Mouse (Mus musculus) lung, adult 2 months (tissue): Measurements from ENCODE around the gene Uts2r. TPM values are rescaled to one million over a fixed set of nuclear protein-coding genes. Genes with fewer than 3 reads are reported as not detected.
A peak's percentile ranks its signal among the peaks of the same experiment; 100 is the strongest.

Source experiments
- DNase-seq: peaks from one replicate; pipeline ENCODE4 v3.0.0; 2022
- H3K4me1 ChIP-seq: fragments of 200-500 bp; 2 replicates; pipeline ENCODE4 v1.6.1; 2011; ENCODE audit warnings: low read length; ENCODE audit not compliant: control insufficient read depth, insufficient read depth
- H3K4me3 ChIP-seq: fragments of 200-500 bp; replicated peaks from 2 replicates; pipeline ENCODE3; 2011; ENCODE audit warnings: low read depth, mild to moderate bottlenecking, control low read depth, low read length; ENCODE audit errors: extremely low read depth
- CTCF ChIP-seq: fragments of 200-500 bp; IDR thresholded peaks from 2 replicates; pipeline ENCODE4 v1.5.1; 2011; ENCODE audit warnings: mild to moderate bottlenecking, low read length, control low read depth; ENCODE audit not compliant: insufficient read depth
- POLR2A ChIP-seq: fragments of 200-500 bp; IDR thresholded peaks from 2 replicates; pipeline ENCODE4 v1.6.1; 2011; ENCODE audit warnings: low read depth, mild to moderate bottlenecking, control low read depth, low read length, borderline replicate concordance; ENCODE audit errors: extremely low read depth
- WGBS: fragments of 180-500 bp; shearing (Covaris S2); methylation state at CpG from one replicate; pipeline ENCODE4 v1.1.7; 2018; 5-methylcytosine and 5-hydroxymethylcytosine counted together
- polyA plus RNA-seq: library from polyadenylated mRNA; depleted of rRNA; stranded (reverse); fragments of >200 nt; gene quantifications from 2 replicates; pipeline ENCODE4 v1.2.3, GENCODE M21; 2012; rRNA removed

Uts2r gene
- polyA plus RNA-seq, 1 experiment, result 0.13 TPM

DNA sequence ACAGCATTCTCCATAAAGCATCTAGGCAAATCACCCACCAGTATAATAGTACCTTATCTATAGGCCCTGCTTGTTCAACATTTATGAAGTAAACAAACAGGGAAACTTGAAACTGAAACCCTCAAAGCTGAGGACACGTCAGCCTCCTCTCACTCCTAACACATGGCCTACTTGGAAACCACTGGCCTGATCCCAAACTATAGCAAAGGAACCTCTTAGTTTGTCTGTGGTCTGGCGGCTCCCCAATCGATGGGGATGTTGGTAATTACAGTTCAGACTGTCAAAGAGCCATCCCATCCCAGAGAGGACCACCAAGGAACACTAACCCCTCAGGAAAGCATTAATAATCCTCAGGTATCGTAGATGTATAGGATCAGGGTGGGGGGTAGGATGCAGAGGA, 39.8 kb downstream of the Uts2r start:
- no peak for TF ChIP-seq POLR2A
- no peak for TF ChIP-seq CTCF
- 77% methylated on average over 4 of the region's 4 CpGs for whole genome bisulfite sequencing
- Histone ChIP-seq H3K4me1 (no peaks in the 10 kb centered on the region), H3K4me3 (no peak overlapping the region)
- no peak for DNase-seq

DNA sequence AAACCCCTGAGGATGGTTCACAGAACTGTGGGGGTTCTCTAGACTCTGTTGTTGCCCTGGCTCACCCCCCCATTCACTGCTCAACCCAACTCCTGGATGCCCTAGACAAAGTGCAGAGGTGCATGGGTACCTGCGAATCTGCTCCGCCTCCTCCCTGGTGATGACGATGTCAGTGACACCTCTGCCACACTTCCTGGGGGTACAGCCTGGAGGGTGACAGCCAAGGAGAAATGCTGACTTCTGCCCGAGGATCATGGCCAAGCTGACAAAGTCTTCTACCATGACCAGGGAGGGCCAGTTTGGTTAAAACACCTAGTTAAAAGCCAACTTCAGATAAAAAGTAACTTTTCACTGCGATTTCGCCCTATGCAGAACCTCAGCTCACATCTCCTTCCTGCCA, 40.7 kb downstream of the Uts2r start:
- no peak for TF ChIP-seq POLR2A
- no peak for TF ChIP-seq CTCF
- Histone ChIP-seq H3K4me1 (no peaks in the 10 kb centered on the region; the same call in 1 of the 2 replicates), H3K4me3 (no peak overlapping the region)
- DNase-seq, result no peak
- 90% methylated on average over 6 of the region's 6 CpGs for WGBS

DNA sequence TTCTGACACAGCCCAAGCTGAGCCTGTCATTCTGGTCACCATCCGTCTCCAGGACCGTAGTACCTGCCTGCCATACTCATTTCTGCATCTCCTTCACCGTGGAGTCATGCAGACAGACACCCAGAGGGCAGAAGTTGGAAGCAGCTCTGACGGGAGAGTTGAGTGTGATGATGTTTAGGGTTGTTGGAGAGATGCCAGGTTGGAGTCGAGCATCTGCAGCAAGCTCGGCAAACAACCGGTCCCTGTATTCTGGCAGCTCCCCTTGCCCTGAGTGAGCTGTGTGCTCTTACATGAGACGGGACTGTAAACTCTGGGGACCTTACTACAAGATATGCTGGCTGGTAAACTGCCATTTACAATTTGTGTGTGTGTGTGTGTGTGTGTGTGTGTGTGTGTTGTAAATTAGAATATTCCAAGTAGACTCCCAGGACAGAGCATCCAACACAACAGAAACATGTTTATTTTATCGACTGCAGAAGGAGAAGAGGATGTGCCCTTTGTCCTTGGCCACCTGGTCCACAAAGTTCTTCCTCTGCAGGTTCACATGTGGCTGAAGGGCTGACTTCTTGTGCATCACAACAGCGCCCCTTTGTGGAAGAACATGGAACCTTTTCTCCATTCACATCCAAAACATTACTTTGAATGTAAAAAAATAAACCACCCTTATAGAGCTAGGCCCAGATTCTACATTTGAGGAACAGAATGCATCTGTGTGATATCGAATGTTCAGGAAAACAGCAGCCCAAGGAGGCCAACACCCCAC, 41.5 kb downstream of the Uts2r start:
- WGBS, result 41% methylated on average over 11 of the region's 11 CpGs
- Histone ChIP-seq H3K4me3 (no peak overlapping the region), H3K4me1 (no peaks in the 10 kb centered on the region; the same call in 1 of the 2 replicates)
- DNase-seq, result no peak
- TF ChIP-seq CTCF (peak; percentile 23; the same call in 1 of the 2 replicates), POLR2A (no peak)

DNA sequence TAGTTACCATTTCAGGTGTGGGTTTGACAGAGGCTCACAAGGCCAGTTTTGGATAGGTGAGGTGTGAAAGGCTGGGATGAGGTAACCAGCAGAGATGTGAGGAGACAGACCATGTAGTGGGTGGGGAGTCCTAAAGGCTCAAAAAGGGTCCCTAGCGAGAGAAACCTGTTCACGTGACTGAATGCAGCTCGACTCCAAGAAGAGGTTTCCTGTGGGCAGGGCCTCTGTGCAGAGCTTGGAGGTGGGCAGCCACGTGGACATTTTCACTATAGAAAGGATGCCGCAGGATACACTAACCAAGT, 43.7 kb downstream of the Uts2r start:
- no peak for DNase-seq
- Histone ChIP-seq H3K4me1 (no peaks in the 10 kb centered on the region; the same call in 1 of the 2 replicates), H3K4me3 (peak overlapping the region; percentile 95)
- WGBS, result under 1% methylated on average over 5 of the region's 5 CpGs
- TF ChIP-seq POLR2A, result no peak
- no peak for TF ChIP-seq CTCF

DNA sequence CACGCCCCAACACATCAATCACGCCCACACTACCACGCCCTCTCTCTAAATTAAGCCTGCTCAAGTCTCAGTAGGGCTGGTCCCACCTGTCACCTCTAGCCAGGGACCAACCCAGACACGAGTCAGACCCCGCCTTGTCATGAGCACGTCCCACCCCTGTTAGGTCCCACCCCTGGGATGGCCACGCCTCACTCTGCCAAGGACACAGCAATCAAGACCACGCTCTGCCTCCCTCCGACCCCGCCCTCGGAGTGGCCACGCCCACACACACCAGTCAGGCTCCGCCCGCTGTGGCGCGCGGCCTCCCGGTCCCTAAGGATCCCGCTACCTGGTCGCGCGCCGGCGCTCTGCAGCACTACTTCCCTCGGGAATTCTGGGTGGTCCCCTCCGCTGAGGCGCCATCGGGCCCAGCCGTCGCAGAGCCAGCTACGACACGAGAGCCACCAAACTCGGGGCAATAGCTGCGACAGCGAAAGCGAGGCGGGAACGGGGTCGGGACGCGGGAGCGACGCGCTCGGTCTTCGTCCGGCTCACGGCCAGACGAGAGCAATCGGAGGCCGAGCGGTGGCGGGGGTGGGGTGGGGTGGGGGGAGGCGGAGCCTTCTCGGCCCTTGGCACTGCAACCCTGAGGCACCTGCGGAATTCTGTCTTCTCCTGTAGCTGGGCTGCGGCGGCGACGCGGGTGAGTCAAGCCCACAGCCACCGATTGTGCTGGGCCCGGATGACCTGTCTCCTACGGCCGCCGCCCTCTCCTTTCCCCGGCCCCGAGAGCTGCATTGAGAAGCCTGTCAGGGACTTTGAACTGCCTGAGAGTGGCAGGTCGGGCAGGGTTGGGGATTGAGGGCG, 44.3 kb downstream of the Uts2r start, which contains the start of the genes Hexdc and Ogfod3:
Gene Hexdc (plus strand): TSS at position 273 of the 846 bp plus-strand sequence.
Gene Ogfod3 (minus strand): TSS at position 551 of the 846 bp plus-strand sequence.
- under 1% methylated on average over 69 of the region's 70 CpGs for WGBS

More for the DNA sequence above, 44.3 kb downstream of the Uts2r start, which contains the start of the genes Hexdc and Ogfod3:
- Histone ChIP-seq H3K4me1 (no peaks in the 10 kb centered on the region; the same call in 1 of the 2 replicates), H3K4me3 (peak within 1 kb of the TSS; percentile 95)
- TF ChIP-seq POLR2A, result peak; percentile 74; the same call in 1 of the 2 replicates
- TF ChIP-seq CTCF, result no peak
- peak; percentile 96 for DNase-seq

Other genes with a start within 250 kb of the Uts2r start
- 2.6 and 2.9 TPM in 2 replicates for gene Ccdc57, start 227.4 kb upstream of the Uts2r start, polyA plus RNA-seq
- gene Slc16a3, start 211.8 kb upstream of the Uts2r start, polyA plus RNA-seq, result 20.8 and 28.8 TPM in 2 replicates
- 61.2 and 75.3 TPM in 2 replicates for gene Csnk1d, start 168.9 kb upstream of the Uts2r start, polyA plus RNA-seq
- gene Cd7, start 120.9 kb upstream of the Uts2r start, polyA plus RNA-seq, result 5.8 and 6.4 TPM in 2 replicates
- 0.06 and 0.51 TPM in 2 replicates for gene Sectm1b, start 96.7 kb upstream of the Uts2r start, polyA plus RNA-seq
- not detected in 2 replicates for gene Sectm1a, start 79.1 kb upstream of the Uts2r start, polyA plus RNA-seq
- not detected in 2 replicates for gene Tex19.2, start 41.6 kb upstream of the Uts2r start, polyA plus RNA-seq
- gene Tex19.1, start 14.1 kb upstream of the Uts2r start, polyA plus RNA-seq, result not detected in 2 replicates
- gene Hexdc, start 44.2 kb downstream of the Uts2r start, polyA plus RNA-seq, result 13.4 and 13.9 TPM in 2 replicates
- 11.5 and 14.1 TPM in 2 replicates for gene Ogfod3, start 44.4 kb downstream of the Uts2r start, polyA plus RNA-seq
- 23.7 and 25.3 TPM in 2 replicates for gene Cybc1, start 69.1 kb downstream of the Uts2r start, polyA plus RNA-seq
- 16.6 and 21.5 TPM in 2 replicates for gene Narf, start 77.0 kb downstream of the Uts2r start, polyA plus RNA-seq
- 30.3 and 34.2 TPM in 2 replicates for gene Foxk2, start 99.7 kb downstream of the Uts2r start, polyA plus RNA-seq
- gene Wdr45b, start 194.2 kb downstream of the Uts2r start, polyA plus RNA-seq, result 41.5 and 45.3 TPM in 2 replicates
- 2.4 and 2.7 TPM in 2 replicates for gene Rab40b, start 228.0 kb downstream of the Uts2r start, polyA plus RNA-seq